Mouse (Mus musculus): ENCODE measurements around the gene Pprc1. TPM values are rescaled to one million over a fixed set of nuclear protein-coding genes. Genes with fewer than 3 reads are reported as not detected.
A peak's percentile ranks its signal among the peaks of the same experiment; 100 is the strongest.

Pprc1 gene
- polyA plus RNA-seq (2015; fragmentation: Nextera tagmentation; extraction: Ambion mirVana), result 15.4 and 22.5 TPM in 2 replicates

DNA sequence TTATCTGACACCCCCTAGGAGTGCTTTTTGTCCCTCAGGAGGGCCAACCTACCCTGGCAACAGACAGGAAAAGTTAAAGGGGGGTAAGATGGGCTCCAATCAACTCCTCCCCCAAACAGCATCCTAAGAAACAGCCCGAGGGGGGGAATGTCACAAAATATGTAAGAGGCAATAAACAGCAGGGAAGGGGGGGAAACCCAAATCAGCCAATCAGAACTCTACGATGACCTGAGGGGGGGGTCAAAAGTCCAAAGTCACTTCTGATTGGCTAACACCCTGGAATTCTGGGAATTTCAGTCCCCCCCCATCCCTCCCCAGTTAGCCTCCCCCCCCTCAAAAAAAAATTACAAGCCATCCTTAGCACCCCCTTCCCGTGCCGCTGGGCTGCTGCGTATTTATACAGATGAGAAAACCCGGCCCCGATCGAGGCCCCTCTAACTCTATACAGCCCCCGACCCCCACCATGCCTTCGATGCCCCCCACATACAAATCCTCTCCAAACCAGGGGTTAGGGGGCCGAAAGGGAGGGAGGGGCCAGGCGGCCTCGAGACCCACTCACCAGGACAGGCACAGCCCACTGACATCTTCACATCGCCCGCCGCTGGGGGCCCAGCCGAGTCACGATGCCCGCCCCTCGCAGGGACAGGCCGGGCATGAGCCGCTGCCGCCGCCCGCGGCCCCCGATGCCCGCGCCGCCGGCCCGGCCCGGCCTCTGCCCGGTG lies at the start of gene Pprc1:
Pprc1 (plus strand) TSS at position 616 of the 722 bp plus-strand sequence.
- no peaks in the 10 kb centered on the region for H3K36me3 ChIP-seq (ENCODE audit: control insufficient read depth, insufficient read depth, low read length)
- no peak for ATAC-seq
- 0% methylated on average over 22 of the region's 34 CpGs for WGBS
- no peaks in the 10 kb centered on the region for H3K27me3 ChIP-seq (replicated peaks; ENCODE audit: control insufficient read depth, insufficient read depth, low read length)
- H3K4me2 ChIP-seq (ENCODE audit: low read length), result peak within 1 kb of the TSS; percentile 88
- H3K4me3 ChIP-seq (ENCODE audit: low read length), result peak within 1 kb of the TSS; percentile 97
- peak within 1 kb of the TSS; percentile 91 for H3K27ac ChIP-seq (ENCODE audit: low read depth, low read length)
- H3K9me3 ChIP-seq (ENCODE audit: control insufficient read depth, low read length), result no peaks in the 10 kb centered on the region
- peak within 1 kb of the TSS; percentile 99 for H3K9ac ChIP-seq (ENCODE audit: low read depth, low read length)
- H3K4me1 ChIP-seq (ENCODE audit: control insufficient read depth, insufficient read depth, low read depth, low read length), result peaks cover 54% of the 10 kb centered on the region

DNA sequence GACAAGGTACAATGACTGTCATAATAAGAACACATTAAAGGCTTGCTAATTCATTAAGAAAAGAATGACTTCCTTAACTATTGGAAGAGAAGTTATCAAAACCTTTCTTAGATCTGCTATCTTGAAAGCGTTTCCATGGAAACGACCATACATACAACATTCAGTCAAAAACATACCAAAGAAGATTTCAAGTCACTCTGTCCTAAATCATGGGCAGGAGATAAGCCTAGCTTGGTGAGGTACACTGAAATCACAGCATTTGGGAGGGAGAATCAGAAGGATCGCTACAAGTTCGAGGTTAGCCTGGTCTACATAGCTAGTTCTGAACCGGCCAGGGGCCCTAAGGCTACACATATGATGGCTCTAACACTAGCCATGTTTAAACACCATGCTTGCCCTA lies 47.3 kb upstream of the Pprc1 start:
- no peak overlapping the region; the same call in 1 of the 2 replicates for H3K27ac ChIP-seq (ENCODE audit: low read depth, low read length)
- ATAC-seq, result no peak

DNA sequence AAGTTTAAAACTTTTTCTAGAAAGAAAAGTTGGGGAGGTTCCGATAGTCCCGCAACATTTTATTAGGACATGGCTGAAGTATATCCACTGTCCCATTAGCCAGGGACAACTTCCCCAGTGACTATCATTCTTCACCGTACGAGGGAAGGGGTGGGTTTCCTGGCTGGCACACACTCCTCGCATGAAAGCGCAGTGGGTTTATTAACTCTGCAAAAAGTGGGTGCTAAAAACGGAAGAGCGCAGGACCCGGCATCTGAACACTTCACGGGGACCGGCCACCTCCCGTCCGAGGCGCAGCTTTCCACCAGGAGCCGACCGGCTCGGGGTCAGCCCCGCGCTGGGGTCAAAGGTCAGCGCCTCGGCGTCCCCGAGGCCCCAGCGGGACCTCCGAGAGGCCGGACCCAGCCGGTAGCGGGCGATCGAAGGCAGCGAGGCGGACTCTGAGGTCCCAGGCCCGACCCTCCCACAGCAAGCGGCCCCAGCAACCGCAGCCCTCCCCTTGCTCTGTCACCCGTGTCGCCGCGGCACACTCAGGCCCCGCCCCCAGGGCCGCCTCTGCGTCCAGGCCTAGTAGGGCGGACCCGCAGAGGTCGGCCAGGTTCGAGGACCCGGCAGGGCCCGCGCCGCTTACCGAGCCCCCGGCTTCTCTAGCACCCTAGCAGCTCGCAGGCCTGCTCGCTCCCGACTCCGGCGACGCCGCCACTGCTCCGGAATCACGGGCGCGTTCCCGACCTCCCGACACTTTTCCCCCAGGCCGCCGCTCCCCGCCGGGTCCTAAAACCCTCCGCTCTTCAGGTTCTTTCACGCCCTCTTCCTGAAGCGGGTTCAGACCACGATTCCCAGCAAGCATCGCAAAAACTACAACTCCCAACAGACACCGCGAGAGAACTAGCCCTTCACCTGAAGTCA lies 46.6 kb upstream of the Pprc1 start, which contains the start of gene Armh3:
Armh3 (minus strand) TSS at position 704 of the 909 bp plus-strand sequence.
- H3K4me1 ChIP-seq (ENCODE audit: control insufficient read depth, insufficient read depth, low read depth, low read length), result peaks cover 4% of the 10 kb centered on the region
- no peaks in the 10 kb centered on the region for H3K36me3 ChIP-seq (ENCODE audit: control insufficient read depth, insufficient read depth, low read length)
- WGBS, result 2% methylated on average over 60 of the region's 76 CpGs
- peak; percentile 95 for ATAC-seq
- H3K27ac ChIP-seq (ENCODE audit: low read depth, low read length), result peak within 1 kb of the TSS; percentile 98
- no peaks in the 10 kb centered on the region for H3K9me3 ChIP-seq (ENCODE audit: control insufficient read depth, low read length)
- no peaks in the 10 kb centered on the region; the same call in 1 of the 2 replicates for H3K27me3 ChIP-seq (replicated peaks; ENCODE audit: control insufficient read depth, insufficient read depth, low read length)
- peak within 1 kb of the TSS; percentile 92 for H3K4me3 ChIP-seq (ENCODE audit: low read length)
- peak within 1 kb of the TSS; percentile 72 for H3K4me2 ChIP-seq (ENCODE audit: low read length)
- peak within 1 kb of the TSS; percentile 95 for H3K9ac ChIP-seq (ENCODE audit: low read depth, low read length)

More for the DNA sequence above, 47.3 kb upstream of the Pprc1 start:
- Histone ChIP-seq H3K4me1 (ENCODE audit: control insufficient read depth, insufficient read depth, low read depth, low read length) (peaks cover 4% of the 10 kb centered on the region), H3K4me3 (ENCODE audit: low read length) (peak overlapping the region; percentile 92), H3K9me3 (ENCODE audit: control insufficient read depth, low read length) (no peaks in the 10 kb centered on the region), H3K36me3 (ENCODE audit: control insufficient read depth, insufficient read depth, low read length) (no peaks in the 10 kb centered on the region), H3K27me3 (replicated peaks; ENCODE audit: control insufficient read depth, insufficient read depth, low read length) (no peaks in the 10 kb centered on the region; the same call in 1 of the 2 replicates), H3K9ac (ENCODE audit: low read depth, low read length) (peak overlapping the region; percentile 95), H3K4me2 (ENCODE audit: low read length) (peak overlapping the region; percentile 72)
- WGBS, result 58% methylated on average over 5 of the region's 5 CpGs

DNA sequence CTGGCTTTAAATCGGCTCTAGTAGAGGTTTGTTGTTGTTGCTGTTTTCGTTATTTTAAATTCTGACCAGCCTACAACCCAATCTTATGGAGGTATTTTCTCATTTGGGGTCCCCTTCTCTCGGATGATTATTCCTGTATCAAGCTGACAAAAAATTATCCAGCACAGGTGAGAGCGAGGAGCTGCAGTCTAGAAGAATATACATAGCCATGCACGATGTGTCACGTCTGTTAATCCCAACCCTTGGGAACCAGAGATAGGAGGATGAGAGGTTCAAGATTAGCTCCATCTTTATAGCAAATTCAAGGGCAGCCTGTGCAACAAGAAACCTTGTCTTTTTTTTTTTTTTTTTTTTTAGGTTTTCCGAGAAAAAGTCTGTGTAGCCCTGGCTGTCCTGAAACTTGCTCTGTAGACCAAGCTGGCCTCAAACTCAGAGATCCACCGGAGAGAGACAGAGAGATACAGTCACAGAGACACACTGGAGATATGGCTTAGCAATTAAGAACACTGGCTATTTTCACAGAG lies 45.9 kb upstream of the Pprc1 start:
- Histone ChIP-seq H3K36me3 (ENCODE audit: control insufficient read depth, insufficient read depth, low read length) (no peaks in the 10 kb centered on the region), H3K4me3 (ENCODE audit: low read length) (peak overlapping the region; percentile 92), H3K4me2 (ENCODE audit: low read length) (peak overlapping the region; percentile 72), H3K27me3 (replicated peaks; ENCODE audit: control insufficient read depth, insufficient read depth, low read length) (no peaks in the 10 kb centered on the region; the same call in 1 of the 2 replicates), H3K9me3 (ENCODE audit: control insufficient read depth, low read length) (no peaks in the 10 kb centered on the region), H3K9ac (ENCODE audit: low read depth, low read length) (peak overlapping the region; percentile 95), H3K4me1 (ENCODE audit: control insufficient read depth, insufficient read depth, low read depth, low read length) (peaks cover 5% of the 10 kb centered on the region), H3K27ac (ENCODE audit: low read depth, low read length) (peak overlapping the region; percentile 46)
- ATAC-seq, result peak; percentile 48
- WGBS, result 14% methylated on average over 8 of the region's 8 CpGs

DNA sequence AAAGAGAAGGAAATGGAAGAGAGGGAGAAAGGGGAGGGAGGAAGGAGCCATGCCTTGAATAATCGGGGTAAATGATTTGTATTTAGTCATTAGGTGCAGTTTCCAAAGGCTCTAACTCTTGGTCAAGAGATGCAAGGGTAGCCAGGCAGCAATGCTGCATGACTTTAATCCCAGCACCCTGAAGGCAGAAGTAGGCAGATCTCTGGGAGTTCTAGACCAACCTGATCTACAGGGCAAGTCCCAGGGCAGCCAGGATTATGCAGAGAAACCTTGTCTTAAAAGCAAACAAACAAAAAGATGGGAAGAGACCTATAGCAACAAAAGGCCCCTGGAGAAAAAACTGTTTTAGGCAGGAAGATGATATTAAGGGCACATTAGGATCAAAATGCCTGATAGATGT lies 45.3 kb upstream of the Pprc1 start:
- H3K9ac ChIP-seq (ENCODE audit: low read depth, low read length), result no peak overlapping the region; the same call in 1 of the 2 replicates
- ATAC-seq, result no peak
- WGBS, result 63% methylated on average over 1 of the region's 1 CpGs

DNA sequence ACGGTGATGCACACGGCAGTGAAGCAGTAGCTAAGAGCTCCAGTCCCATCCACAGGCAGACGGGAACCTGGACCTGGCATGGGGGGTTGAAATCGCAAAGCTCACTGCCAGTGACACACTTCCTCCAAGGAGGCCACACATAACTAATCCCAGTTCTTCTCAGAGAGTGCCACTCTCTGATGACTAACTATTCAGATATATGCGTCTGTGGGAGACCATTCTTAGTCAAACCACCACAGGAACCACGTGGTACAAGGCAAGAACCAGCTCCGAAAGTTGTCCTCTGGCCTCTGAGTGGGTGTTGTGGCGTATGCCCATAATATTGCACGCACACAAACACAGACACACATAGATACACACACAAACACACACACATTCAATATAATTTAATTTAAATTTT lies 42.4 kb upstream of the Pprc1 start:
- Histone ChIP-seq H3K9ac (ENCODE audit: low read depth, low read length) (no peak overlapping the region), H3K9me3 (ENCODE audit: control insufficient read depth, low read length) (no peaks in the 10 kb centered on the region), H3K4me1 (ENCODE audit: control insufficient read depth, insufficient read depth, low read depth, low read length) (peaks cover 7% of the 10 kb centered on the region), H3K4me3 (ENCODE audit: low read length) (no peak overlapping the region), H3K4me2 (ENCODE audit: low read length) (no peak overlapping the region), H3K36me3 (ENCODE audit: control insufficient read depth, insufficient read depth, low read length) (no peaks in the 10 kb centered on the region), H3K27me3 (replicated peaks; ENCODE audit: control insufficient read depth, insufficient read depth, low read length) (no peaks in the 10 kb centered on the region; the same call in 1 of the 2 replicates), H3K27ac (ENCODE audit: low read depth, low read length) (no peak overlapping the region)
- ATAC-seq, result no peak
- WGBS, result 81% methylated on average over 9 of the region's 9 CpGs

More for the DNA sequence above, 45.3 kb upstream of the Pprc1 start:
- H3K4me1 ChIP-seq (ENCODE audit: control insufficient read depth, insufficient read depth, low read depth, low read length), result peaks cover 7% of the 10 kb centered on the region
- H3K4me3 ChIP-seq (ENCODE audit: low read length), result no peak overlapping the region
- no peaks in the 10 kb centered on the region for H3K9me3 ChIP-seq (ENCODE audit: control insufficient read depth, low read length)
- no peaks in the 10 kb centered on the region; the same call in 1 of the 2 replicates for H3K27me3 ChIP-seq (replicated peaks; ENCODE audit: control insufficient read depth, insufficient read depth, low read length)
- H3K27ac ChIP-seq (ENCODE audit: low read depth, low read length), result no peak overlapping the region
- no peak overlapping the region for H3K4me2 ChIP-seq (ENCODE audit: low read length)
- no peaks in the 10 kb centered on the region for H3K36me3 ChIP-seq (ENCODE audit: control insufficient read depth, insufficient read depth, low read length)

DNA sequence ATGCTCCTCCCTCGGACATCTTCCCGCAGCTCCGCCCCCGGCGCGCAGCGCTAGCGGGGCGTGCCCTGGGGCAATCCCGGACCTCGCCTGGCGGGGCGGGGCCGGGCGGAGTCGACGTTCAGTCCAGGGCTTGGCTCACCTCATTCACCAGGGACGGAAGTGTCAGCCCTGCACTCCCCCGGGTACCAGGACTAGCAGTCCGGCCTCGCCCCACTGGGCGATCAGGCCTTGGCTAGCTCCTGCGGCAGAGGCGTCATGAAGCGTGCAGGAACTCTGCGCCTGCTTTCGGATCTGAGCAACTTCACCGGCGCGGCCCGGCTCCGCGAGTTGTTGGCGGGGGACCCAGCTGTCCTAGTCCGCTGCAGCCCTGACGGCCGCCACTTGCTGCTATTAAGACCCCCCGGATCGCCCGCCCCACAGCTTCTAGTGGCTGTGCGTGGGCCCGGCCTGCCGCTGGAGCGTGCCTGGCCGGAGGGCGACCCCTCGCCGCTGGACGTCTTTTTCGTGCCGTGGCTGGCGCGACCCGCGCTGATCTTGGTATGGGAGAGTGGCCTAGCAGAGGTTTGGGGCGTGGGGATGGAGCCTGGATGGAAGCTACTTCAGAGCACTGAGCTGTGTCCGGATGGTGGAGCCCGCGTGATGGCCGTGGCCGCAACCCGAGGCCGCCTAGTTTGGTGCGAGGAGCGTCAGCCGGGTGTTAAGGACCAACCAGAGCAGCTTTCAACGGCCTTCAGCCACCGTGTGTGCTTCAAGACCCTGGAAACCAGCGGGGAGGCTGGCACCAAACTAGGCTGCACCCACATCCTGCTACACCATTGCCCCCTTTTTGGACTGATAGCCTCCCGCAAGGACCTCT lies 41.1 kb upstream of the Pprc1 start, which contains the start of gene Hps6:
Hps6 (plus strand) TSS at position 138 of the 856 bp plus-strand sequence.
- Histone ChIP-seq H3K9me3 (ENCODE audit: control insufficient read depth, low read length) (no peaks in the 10 kb centered on the region), H3K4me2 (ENCODE audit: low read length) (peak within 1 kb of the TSS; percentile 96), H3K4me3 (ENCODE audit: low read length) (peak within 1 kb of the TSS; percentile 52), H3K27me3 (replicated peaks; ENCODE audit: control insufficient read depth, insufficient read depth, low read length) (no peaks in the 10 kb centered on the region; the same call in 1 of the 2 replicates), H3K36me3 (ENCODE audit: control insufficient read depth, insufficient read depth, low read length) (no peaks in the 10 kb centered on the region), H3K9ac (ENCODE audit: low read depth, low read length) (peak within 1 kb of the TSS; percentile 71), H3K27ac (ENCODE audit: low read depth, low read length) (no peak within 1 kb of the TSS), H3K4me1 (ENCODE audit: control insufficient read depth, insufficient read depth, low read depth, low read length) (peaks cover 3% of the 10 kb centered on the region; the same call in 1 of the 2 replicates)
- WGBS, result 2% methylated on average over 67 of the region's 70 CpGs
- peak; percentile 55 for ATAC-seq

DNA sequence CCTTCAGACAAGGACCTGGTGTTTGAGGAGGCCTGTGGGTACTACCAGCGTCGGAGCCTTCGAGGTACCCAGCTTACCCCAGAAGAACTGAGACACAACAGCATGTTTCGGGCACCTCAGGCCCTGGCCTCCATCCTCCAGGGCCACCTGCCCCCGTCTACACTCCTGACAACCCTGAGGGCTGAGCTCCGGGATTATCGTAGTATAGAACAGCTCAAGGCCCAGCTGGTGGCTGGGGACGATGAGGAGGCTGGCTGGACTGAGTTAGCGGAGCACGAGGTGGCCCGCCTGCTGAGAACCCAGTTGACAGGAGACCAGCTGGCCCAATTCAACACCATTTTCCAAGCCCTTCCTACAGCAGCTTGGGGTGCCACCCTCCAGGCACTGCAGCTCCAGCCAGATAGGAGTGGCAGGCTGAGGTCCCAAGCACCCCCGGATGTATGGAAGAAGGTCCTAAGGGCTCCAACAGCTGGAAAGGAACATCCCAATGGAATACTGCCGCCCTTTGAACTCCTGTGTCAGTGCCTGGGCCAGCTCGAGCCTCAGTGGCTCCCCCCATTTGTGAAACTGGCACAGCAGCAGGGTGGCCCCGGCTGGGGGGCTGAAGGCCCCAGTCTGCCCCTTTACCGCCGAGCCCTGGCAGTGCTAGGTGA lies 39.7 kb upstream of the Pprc1 start:
- no peaks in the 10 kb centered on the region; the same call in 1 of the 2 replicates for H3K27me3 ChIP-seq (replicated peaks; ENCODE audit: control insufficient read depth, insufficient read depth, low read length)
- H3K9ac ChIP-seq (ENCODE audit: low read depth, low read length), result no peak overlapping the region
- WGBS, result 64% methylated on average over 17 of the region's 17 CpGs
- H3K4me3 ChIP-seq (ENCODE audit: low read length), result no peak overlapping the region
- H3K4me2 ChIP-seq (ENCODE audit: low read length), result no peak overlapping the region
- H3K9me3 ChIP-seq (ENCODE audit: control insufficient read depth, low read length), result no peaks in the 10 kb centered on the region
- no peak overlapping the region for H3K27ac ChIP-seq (ENCODE audit: low read depth, low read length)
- ATAC-seq, result no peak
- H3K36me3 ChIP-seq (ENCODE audit: control insufficient read depth, insufficient read depth, low read length), result no peaks in the 10 kb centered on the region
- H3K4me1 ChIP-seq (ENCODE audit: control insufficient read depth, insufficient read depth, low read depth, low read length), result peaks cover 3% of the 10 kb centered on the region; the same call in 1 of the 2 replicates

Data from hindbrain, embryonic 16.5 days (tissue).